Mouse (Mus musculus) heart, embryonic 14.5 days (tissue): ENCODE measurements at regions not wholly inside any gene's neighbourhood (a gene's known extent, or its start where the extent isn't known, plus 50 kb on each side); places are given as distances from the start of the nearest gene placed in this dataset.

Experiments
- ATAC-seq: fragments of 200-750 bp; cut with Nextera tagmentation; 2 replicates; pipeline ENCODE4 v1.8.0; 2017; ENCODE audit warnings: low read depth, moderate TSS enrichment; ENCODE audit not compliant: insufficient number of reproducible peaks, insufficient read depth, low FRiP score
- H3K27ac ChIP-seq, 2 experiments: fragments of 200-500 bp in 1 of 2; fragments of 300-500 bp in 1 of 2; sonication (generic) in 1 of 2; replicated peaks in 1 of 2; 2 replicates each; pipeline ENCODE4 v1.5.1; 2012 to 2014; ENCODE audit warnings: low read depth in 2 of 2, low read length in 2 of 2, control low read depth in 1 of 2, mild to moderate bottlenecking in 1 of 2, mixed read lengths in 1 of 2; ENCODE audit not compliant: control insufficient read depth in 1 of 2, insufficient read depth in 1 of 2
- H3K27me3 ChIP-seq: fragments of 300-500 bp; sonication (generic); 2 replicates; pipeline ENCODE4 v1.6.1; 2014; ENCODE audit warnings: mild to moderate bottlenecking, low read length, control low read depth; ENCODE audit not compliant: control insufficient read depth, insufficient read depth
- H3K36me3 ChIP-seq: fragments of 300-500 bp; sonication (generic); 2 replicates; pipeline ENCODE4 v1.6.1; 2014; ENCODE audit warnings: mild to moderate bottlenecking, control low read depth, low read length, mixed read lengths; ENCODE audit not compliant: control insufficient read depth, insufficient read depth
- H3K4me1 ChIP-seq, 2 experiments: fragments of 200-500 bp in 1 of 2; fragments of 300-500 bp in 1 of 2; sonication (generic) in 1 of 2; 2 replicates each; pipeline ENCODE4 v1.6.1; 2012 to 2014; ENCODE audit warnings: low read length in 2 of 2, control low read depth in 1 of 2, mixed read lengths in 1 of 2; ENCODE audit not compliant: control insufficient read depth in 2 of 2, insufficient read depth in 2 of 2
- H3K4me2 ChIP-seq: fragments of 300-500 bp; sonication (generic); 2 replicates; pipeline ENCODE4 v1.6.1; 2014; ENCODE audit warnings: mild to moderate bottlenecking, low read length
- H3K4me3 ChIP-seq, 2 experiments: fragments of 200-500 bp in 1 of 2; fragments of 300-500 bp in 1 of 2; sonication (generic) in 1 of 2; 2 replicates each; pipeline ENCODE4 v1.5.1; 2012 to 2014; ENCODE audit warnings: low read length in 2 of 2, mild to moderate bottlenecking in 2 of 2, control low read depth in 1 of 2, low read depth in 1 of 2, moderate library complexity in 1 of 2; ENCODE audit not compliant: control insufficient read depth in 1 of 2, insufficient read depth in 1 of 2
- H3K9ac ChIP-seq: fragments of 300-500 bp; sonication (generic); 2 replicates; pipeline ENCODE4 v1.6.1; 2014; ENCODE audit warnings: mild to moderate bottlenecking, low read length
- H3K9me3 ChIP-seq: fragments of 300-500 bp; sonication (generic); 2 replicates; pipeline ENCODE4 v1.6.1; 2016; ENCODE audit warnings: low read length, control low read depth; ENCODE audit not compliant: control insufficient read depth
- WGBS: fragments of 180-500 bp; shearing (Covaris S2); extraction: QIAGEN DNeasy Blood & Tissue Kit; methylation state at CpG from one replicate; pipeline ENCODE4 v1.1.7; 2014; 5-methylcytosine and 5-hydroxymethylcytosine counted together

DNA sequence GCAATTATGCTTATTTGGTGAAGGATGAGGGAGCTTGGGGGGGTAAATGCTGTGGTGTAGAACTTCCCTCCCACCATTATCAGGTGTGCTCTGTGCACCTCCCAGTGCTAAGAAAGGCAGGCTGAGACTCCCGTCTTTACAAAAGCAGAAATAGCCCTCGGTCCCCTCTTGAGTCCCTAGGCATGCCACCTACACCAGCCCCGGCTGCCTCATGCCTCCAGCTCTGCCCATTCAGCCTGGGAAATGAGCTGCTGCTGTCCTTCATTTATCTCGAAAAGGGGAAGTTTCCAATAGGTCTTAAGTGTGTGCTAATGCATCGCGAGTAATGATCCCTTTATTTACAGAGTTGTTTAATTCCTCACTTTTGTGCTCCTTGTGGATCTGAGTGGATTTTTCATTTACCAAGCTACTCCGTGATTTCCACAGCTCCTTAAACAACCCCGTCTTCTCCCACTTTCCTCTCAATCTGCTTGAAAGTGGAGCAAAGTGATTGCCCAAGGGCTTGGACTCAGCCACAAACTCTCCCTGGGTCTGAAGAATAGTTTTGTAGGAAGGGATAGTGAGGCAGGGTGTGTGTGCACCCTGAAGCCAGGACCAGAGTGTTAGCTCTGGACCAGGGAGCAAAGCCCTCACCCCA, 162.1 kb downstream of the Snx10 start:
- Histone ChIP-seq H3K27ac (no peak overlapping the region), H3K4me2 (no peak overlapping the region), H3K36me3 (no peaks in the 10 kb centered on the region), H3K27me3 (no peaks in the 10 kb centered on the region), H3K9me3 (no peaks in the 10 kb centered on the region), H3K4me3 (no peak overlapping the region), H3K9ac (no peak overlapping the region), H3K4me1 (peaks cover 0 to 2% of the 10 kb centered on the region in 2 experiments; a peak in 2 of 4 replicates)
- ATAC-seq = no peak
- WGBS = 58% methylated on average over 8 of the region's 8 CpGs

DNA sequence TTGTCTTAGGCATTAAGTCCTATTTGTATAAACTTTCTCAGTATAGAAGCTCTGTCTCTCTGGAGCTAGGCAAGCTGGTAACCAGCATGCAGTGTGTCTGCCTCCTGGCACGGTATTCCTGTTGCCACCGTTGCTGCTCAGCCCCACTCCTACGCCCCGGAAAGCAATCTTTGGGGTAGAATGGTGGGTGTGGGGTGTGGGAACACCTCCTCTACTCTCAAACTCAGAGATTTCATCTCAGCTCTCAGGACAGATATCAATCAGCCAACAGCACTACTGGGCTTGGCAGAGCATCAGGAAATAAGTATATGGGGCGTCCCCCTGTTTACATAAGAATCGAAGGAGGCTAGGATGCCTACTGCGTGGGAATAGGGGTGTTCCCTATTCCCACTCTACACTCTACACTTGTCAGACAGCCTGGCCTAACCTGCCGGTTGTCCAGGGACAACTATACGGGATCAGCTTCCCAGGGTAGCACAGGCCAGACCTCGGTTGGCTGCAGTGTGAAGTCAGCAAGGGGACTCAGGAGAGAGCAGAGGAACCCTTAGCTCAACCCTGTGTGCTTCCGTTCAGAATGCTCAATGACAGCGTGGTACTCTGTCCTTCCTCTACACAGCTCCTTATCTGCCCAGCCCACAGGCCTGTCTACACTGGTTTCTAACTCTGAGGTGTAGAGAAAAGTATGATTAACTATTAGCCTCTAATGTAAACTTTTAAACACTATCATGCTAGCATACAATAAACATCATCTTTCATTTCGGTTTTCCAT, 167.3 kb downstream of the Snx10 start:
- no peak for ATAC-seq
- Histone ChIP-seq H3K9me3 (no peaks in the 10 kb centered on the region), H3K27me3 (no peaks in the 10 kb centered on the region), H3K4me2 (no peak overlapping the region), H3K4me1 (no peaks in the 10 kb centered on the region; a peak in 1 of 4 replicates), H3K9ac (no peak overlapping the region), H3K27ac (no peak overlapping the region), H3K4me3 (no peak overlapping the region), H3K36me3 (no peaks in the 10 kb centered on the region)
- WGBS = 72% methylated on average over 13 of the region's 13 CpGs

DNA sequence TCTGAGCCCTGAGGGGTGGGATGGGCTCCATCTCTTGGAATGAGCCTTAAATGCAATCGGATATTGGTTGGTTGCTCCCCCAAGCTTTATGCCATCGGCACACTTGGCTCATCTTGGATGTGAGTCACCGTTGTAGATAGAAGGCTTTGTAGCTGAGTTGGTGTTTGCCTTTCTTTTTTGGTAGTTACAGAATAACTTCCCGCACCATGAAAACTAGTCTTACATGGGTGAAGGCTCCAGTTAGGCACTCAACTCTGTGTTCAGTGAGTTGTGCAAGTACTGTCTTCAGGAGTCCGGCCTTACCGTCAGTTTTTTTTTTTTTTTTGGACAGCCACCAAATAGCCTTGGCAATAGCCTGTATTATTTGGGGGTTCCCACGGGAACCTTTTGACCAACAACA, 170.3 kb downstream of the Snx10 start:
- no peak overlapping the region for H3K4me3 ChIP-seq
- H3K27ac ChIP-seq = no peak overlapping the region
- H3K36me3 ChIP-seq = no peaks in the 10 kb centered on the region
- ATAC-seq = no peak
- no peaks in the 10 kb centered on the region for H3K9me3 ChIP-seq
- H3K27me3 ChIP-seq = no peaks in the 10 kb centered on the region
- 80% methylated on average over 7 of the region's 7 CpGs for WGBS
- peaks cover 0 to 4% of the 10 kb centered on the region in 2 experiments; a peak in 1 of 4 replicates for H3K4me1 ChIP-seq
- no peak overlapping the region for H3K4me2 ChIP-seq
- H3K9ac ChIP-seq = no peak overlapping the region

DNA sequence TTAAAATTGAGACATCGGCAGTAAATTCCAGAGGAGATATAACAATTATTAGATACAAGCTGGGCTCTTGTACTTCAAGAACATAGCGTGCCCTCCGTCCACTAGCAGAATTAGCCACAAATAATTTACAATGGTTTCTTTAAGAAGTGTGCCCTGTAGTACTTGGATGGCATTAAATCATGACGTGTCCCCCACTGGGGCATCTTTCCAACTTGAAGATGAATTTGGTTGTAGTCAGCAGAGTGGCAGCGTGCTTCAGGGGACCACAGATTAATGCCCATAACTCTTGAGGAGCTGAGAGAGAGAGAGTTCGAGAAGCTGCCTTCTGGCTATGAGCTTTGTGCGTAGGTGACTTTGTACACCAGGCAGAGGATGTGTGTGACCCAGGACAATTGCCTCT, 172.7 kb downstream of the Snx10 start:
- Histone ChIP-seq H3K9ac (no peak overlapping the region), H3K36me3 (no peaks in the 10 kb centered on the region), H3K9me3 (no peaks in the 10 kb centered on the region), H3K27ac (no peak overlapping the region), H3K4me2 (no peak overlapping the region), H3K4me3 (no peak overlapping the region), H3K4me1 (0 out of 4 replicates have a peak, but pooled peaks cover 0 to 4% of the 10 kb centered on the region in 2 experiments), H3K27me3 (no peaks in the 10 kb centered on the region)
- 81% methylated on average over 7 of the region's 7 CpGs for WGBS
- no peak for ATAC-seq

DNA sequence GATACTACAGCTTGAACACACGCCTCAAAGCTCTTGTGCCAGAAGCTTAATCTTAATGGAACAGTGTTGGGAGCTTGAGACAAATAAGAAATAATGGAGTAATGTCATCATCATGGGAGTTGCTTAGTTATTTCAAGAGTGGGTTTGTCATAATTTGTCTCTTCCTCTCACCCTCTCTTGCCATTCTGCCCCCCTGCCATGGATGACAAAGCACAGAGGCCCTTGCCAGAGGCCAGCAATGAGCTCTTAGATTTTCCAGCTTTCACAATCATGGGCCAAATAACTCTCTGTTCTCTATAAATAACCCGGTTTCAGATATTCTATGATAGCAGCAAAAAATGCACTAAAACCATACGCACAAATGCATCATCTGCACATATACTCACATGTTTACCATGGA, 174.1 kb downstream of the Snx10 start:
- H3K27ac ChIP-seq = no peak overlapping the region
- no peaks in the 10 kb centered on the region for H3K27me3 ChIP-seq
- H3K9me3 ChIP-seq = no peaks in the 10 kb centered on the region
- no peaks in the 10 kb centered on the region for H3K36me3 ChIP-seq
- no peak overlapping the region for H3K4me3 ChIP-seq
- no peak overlapping the region for H3K9ac ChIP-seq
- H3K4me1 ChIP-seq = peaks cover 4% of the 10 kb centered on the region in 2 experiments; a peak in 3 of 4 replicates
- WGBS = 69% methylated on average over 3 of the region's 3 CpGs
- no peak for ATAC-seq
- no peak overlapping the region for H3K4me2 ChIP-seq

DNA sequence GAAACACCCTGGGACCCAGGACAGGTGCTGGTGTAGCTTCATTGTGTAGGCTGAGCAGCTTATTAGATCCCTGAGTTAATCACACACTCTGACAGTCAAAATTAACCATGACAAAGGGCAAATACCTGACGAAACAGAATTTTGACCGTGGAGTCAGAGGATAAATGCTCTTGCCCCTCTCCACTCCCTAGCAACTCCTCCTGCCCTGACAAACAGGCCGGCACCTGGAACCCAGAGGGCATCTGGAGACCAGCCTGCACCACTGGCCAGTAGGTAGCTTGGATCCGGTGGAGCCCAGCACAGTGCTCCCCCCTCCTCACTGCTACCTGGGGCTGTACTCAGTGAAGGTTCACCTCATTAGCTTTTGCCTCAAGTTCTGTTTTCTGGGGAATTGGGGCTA, 174.5 kb downstream of the Snx10 start:
- Histone ChIP-seq H3K4me1 (peaks cover 4 to 6% of the 10 kb centered on the region in 2 experiments; a peak in 3 of 4 replicates), H3K9ac (no peak overlapping the region), H3K4me2 (no peak overlapping the region), H3K4me3 (no peak overlapping the region), H3K36me3 (no peaks in the 10 kb centered on the region), H3K27ac (no peak overlapping the region), H3K27me3 (no peaks in the 10 kb centered on the region), H3K9me3 (no peaks in the 10 kb centered on the region)
- ATAC-seq = no peak
- 78% methylated on average over 4 of the region's 4 CpGs for WGBS

DNA sequence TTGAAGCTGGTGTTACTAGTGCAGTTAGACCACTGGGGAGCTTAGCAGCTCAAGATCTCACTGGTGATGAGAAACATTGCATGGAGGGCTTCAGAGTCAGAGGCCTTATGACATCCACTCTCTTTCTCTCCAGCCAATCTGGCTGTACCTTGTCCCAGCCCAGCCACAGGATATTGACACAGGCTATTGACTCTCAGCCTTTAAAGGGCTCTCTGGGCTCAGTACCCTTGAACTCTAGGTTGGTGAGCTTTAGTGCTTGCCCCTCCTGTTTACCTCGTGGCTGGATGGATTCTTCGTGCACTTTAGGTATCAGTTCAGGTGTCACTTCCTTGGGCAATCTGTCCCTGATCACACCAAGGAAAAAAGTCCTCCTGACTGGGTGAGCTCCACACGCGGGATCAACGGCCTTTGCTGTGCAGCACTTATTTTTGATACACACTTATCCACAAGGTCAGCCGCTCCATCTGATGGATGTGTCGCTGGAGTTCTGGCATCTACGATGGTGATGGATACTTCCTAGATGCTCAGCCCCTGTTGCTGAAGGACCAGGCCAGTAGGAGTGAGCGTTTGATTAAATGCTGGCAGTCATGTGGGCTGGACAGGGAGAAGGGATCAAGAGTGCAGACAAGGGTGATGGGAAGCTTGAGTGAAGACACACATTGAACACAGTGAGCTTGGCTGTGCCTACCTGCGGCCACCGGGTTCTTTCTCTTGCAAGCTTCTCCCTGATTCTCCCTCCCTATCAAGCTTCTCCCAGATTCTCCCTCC, 177.7 kb downstream of the Snx10 start:
- ATAC-seq = no peak
- 83% methylated on average over 11 of the region's 11 CpGs for WGBS
- H3K4me3 ChIP-seq = no peak overlapping the region
- H3K4me1 ChIP-seq = peaks cover 4 to 6% of the 10 kb centered on the region in 2 experiments; a peak in 3 of 4 replicates
- no peak overlapping the region for H3K4me2 ChIP-seq
- no peak overlapping the region for H3K27ac ChIP-seq
- H3K27me3 ChIP-seq = no peaks in the 10 kb centered on the region
- no peaks in the 10 kb centered on the region for H3K36me3 ChIP-seq
- no peaks in the 10 kb centered on the region for H3K9me3 ChIP-seq
- H3K9ac ChIP-seq = no peak overlapping the region
